In genomic region chr13:84663967-84664366, GRCm38 (mm10) we compare ENCODE assay signal across 22 mouse cellular contexts.
"Had no signal": no experiment of that assay in that cellular context is flagged by ENCODE, and none has a peak within 500 bp of the region (broad histone marks: within the 10 kb centered on the region; RNA-seq: fewer than 3 reads in every experiment).

No protein-coding gene starts in this region.

- DNase-seq: gastrocnemius, postnatal 14 days; gastrocnemius, postnatal 36 days; heart, adult 11 months; heart, adult 2 months; heart, postnatal 14 days; heart, postnatal 36 days; kidney, adult 11 months; kidney, adult 2 months; kidney, postnatal 10 days; kidney, postnatal 36 days; layer of hippocampus, adult 9-11 months; layer of hippocampus, postnatal 36 days; left cerebral cortex, postnatal 4 days had no signal

- H3K4me3 ChIP-seq: heart, adult 2 months; heart, embryonic 13.5 days; heart, embryonic 15.5 days; hindbrain, embryonic 13.5 days; hindbrain, embryonic 15.5 days; limb, embryonic 13.5 days; limb, embryonic 15.5 days had no signal

- H3K27ac ChIP-seq: heart, adult 2 months; heart, embryonic 13.5 days; heart, embryonic 15.5 days; hindbrain, embryonic 13.5 days; hindbrain, embryonic 15.5 days; hindbrain, postnatal 0 days; limb, embryonic 13.5 days; limb, embryonic 15.5 days had no signal

- H3K4me1 ChIP-seq: heart, embryonic 13.5 days; heart, embryonic 15.5 days; hindbrain, embryonic 13.5 days; hindbrain, embryonic 15.5 days; limb, embryonic 13.5 days; limb, embryonic 15.5 days had no signal

- H3K4me2 ChIP-seq: heart, embryonic 11.5 days; heart, embryonic 13.5 days; heart, embryonic 15.5 days; hindbrain, embryonic 13.5 days; hindbrain, embryonic 15.5 days; limb, embryonic 13.5 days; limb, embryonic 15.5 days had no signal

- H3K9me3 ChIP-seq: heart, embryonic 13.5 days; heart, embryonic 15.5 days; hindbrain, embryonic 13.5 days; hindbrain, embryonic 15.5 days; limb, embryonic 13.5 days; limb, embryonic 15.5 days had no signal

- H3K27me3 ChIP-seq: heart, embryonic 13.5 days; heart, embryonic 15.5 days; hindbrain, embryonic 13.5 days; hindbrain, embryonic 15.5 days; limb, embryonic 13.5 days; limb, embryonic 15.5 days had no signal

- H3K36me3 ChIP-seq: heart, embryonic 13.5 days; heart, embryonic 15.5 days; hindbrain, embryonic 13.5 days; hindbrain, embryonic 15.5 days; limb, embryonic 13.5 days; limb, embryonic 15.5 days had no signal

- H3K9ac ChIP-seq: heart, embryonic 13.5 days; heart, embryonic 15.5 days; hindbrain, embryonic 13.5 days; hindbrain, embryonic 15.5 days; limb, embryonic 13.5 days; limb, embryonic 15.5 days had no signal

- ATAC-seq: hindbrain, postnatal 0 days; intestine, embryonic 16.5 days had no signal
